Mouse (Mus musculus) ES-E14 (cell line): ENCODE measurements around the gene Vps11.

Experiments used
- CHD2 ChIP-seq: IDR thresholded peaks from 2 replicates; pipeline ENCODE4 v1.6.1; 2014; ENCODE audit warnings: mild to moderate bottlenecking, low read depth, low read length, inconsistent platforms
- MAFK ChIP-seq: IDR thresholded peaks from 2 replicates; pipeline ENCODE4 v1.6.1; 2014; ENCODE audit warnings: mild to moderate bottlenecking, low read depth, low read length, inconsistent platforms; ENCODE audit not compliant: insufficient read depth
- ZC3H11A ChIP-seq: IDR thresholded peaks from 2 replicates; pipeline ENCODE4 v1.6.1; 2012; ENCODE audit warnings: low read depth, mild to moderate bottlenecking, inconsistent platforms, low read length, borderline replicate concordance
- ZNF384 ChIP-seq: IDR thresholded peaks from 2 replicates; pipeline ENCODE4 v1.6.1; 2012; ENCODE audit warnings: low read depth, low read length, inconsistent platforms

- no peak for TF ChIP-seq ZC3H11A
- 0 out of 2 replicates have a peak, but pooled peaks have one; percentile 3 for TF ChIP-seq ZNF384
- no peak for TF ChIP-seq CHD2
- no peak for TF ChIP-seq MAFK
Measured at GRCm38 (mm10) chr9:44325768-44326370, 35.6 kb downstream of the Vps11 start, which contains the start of gene Dpagt1.
